Mouse (Mus musculus): ENCODE measurements at regions not wholly inside any gene's neighbourhood (a gene's known extent, or its start where the extent isn't known, plus 50 kb on each side); places are given as distances from the start of the nearest gene placed in this dataset.

DNA sequence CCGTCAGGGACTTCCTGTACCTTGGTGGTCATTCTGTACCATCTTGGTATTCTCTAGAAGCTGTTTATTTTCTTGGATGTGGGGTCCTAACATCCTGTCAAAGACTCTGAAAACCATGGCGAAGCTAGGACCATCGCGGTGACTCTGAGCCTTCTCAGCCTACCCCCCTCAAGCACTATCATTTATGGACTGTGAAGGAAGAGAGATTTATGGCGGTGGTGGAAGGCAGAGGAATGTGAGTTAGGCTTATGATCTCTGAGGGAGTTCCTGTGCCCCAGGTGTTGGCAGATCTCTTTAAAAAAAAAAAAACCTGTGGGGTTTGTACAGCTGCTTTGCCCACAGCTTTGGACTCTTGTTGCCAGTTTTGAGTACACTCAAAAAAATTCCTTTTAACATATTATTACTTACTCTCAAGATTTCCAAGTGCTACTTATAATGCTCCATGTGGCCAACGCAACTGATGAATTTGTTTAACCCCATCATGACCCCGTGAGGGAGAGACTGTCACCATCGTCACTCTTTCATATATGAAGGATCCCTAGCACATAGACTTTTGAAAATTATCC, 99.7 kb upstream of the Sel1l start:
- Histone ChIP-seq H3K36me3 (ENCODE audit: control insufficient read depth, insufficient read depth) (no peaks in the 10 kb centered on the region), H3K27me3 (ENCODE audit: control insufficient read depth, insufficient read depth, insufficient read length) (no peaks in the 10 kb centered on the region), H3K79me2 (ENCODE audit: control insufficient read depth, insufficient read depth) (no peaks in the 10 kb centered on the region), H3K4me2 (ENCODE audit: low read depth) (no peak overlapping the region), H3K4me3 (no peak overlapping the region), H3ac (ENCODE audit: control insufficient read depth, insufficient read length) (no peak overlapping the region)
- TF ChIP-seq REST (IDR thresholded peaks at IDR 0.05; ENCODE audit: insufficient read depth, insufficient read length) = no peak
- TF ChIP-seq USF1 (IDR thresholded peaks at IDR 0.05; ENCODE audit: low read depth) = no peak
- TF ChIP-seq TCF12 (IDR thresholded peaks at IDR 0.05; ENCODE audit: insufficient read depth, poor library complexity, severe bottlenecking) = no peak
- no peak for TF ChIP-seq E2F4 (IDR thresholded peaks at IDR 0.05; ENCODE audit: insufficient read depth)
- TF ChIP-seq MYOD1 (IDR thresholded peaks at IDR 0.05; ENCODE audit: control insufficient read depth in 1 of 3, insufficient read length in 2 of 3, low read depth in 2 of 3) = no peak
- TF ChIP-seq CEBPB (IDR thresholded peaks at IDR 0.05; ENCODE audit: insufficient read depth, poor library complexity, severe bottlenecking) = no peak
- TF ChIP-seq POLR2A (IDR thresholded peaks at IDR 0.05; ENCODE audit: insufficient read length, low read depth) = no peak
- TF ChIP-seq TCF3 (IDR thresholded peaks at IDR 0.05; ENCODE audit: insufficient read length, low read depth) = no peak
- no peak for TF ChIP-seq MAX (IDR thresholded peaks at IDR 0.05; ENCODE audit: low read depth)
- TF ChIP-seq MYOG (IDR thresholded peaks at IDR 0.05; ENCODE audit: control insufficient read depth in 1 of 3, insufficient read depth in 1 of 3, insufficient read length in 2 of 3, low read depth in 2 of 3) = no peak
- no peak for TF ChIP-seq SRF (IDR thresholded peaks at IDR 0.05; ENCODE audit: control insufficient read depth, insufficient read length, low read depth)
- TF ChIP-seq POLR2AphosphoS2 (IDR thresholded peaks at IDR 0.05; ENCODE audit: insufficient read length, low read depth) = no peak

DNA sequence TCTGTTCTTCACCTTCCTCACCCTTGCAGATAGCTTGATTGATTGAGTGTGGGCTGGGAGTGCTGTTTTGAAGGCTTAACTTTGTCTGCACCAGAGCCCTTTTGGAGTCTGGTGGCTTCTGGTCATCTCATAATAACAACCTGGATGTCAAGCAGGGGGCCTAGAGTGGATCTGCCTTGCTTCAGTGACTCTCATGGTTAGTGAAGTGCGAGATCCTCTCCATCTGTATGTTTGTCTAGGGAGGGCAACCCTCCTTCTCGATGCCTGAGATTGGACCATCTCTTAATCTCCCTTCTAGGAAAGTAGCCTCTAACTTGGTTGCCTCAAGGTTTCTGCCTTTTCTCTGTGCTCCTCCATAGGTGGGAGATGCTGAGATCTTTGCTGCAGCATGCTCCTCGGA, 99.0 kb upstream of the Sel1l start:
- H3ac ChIP-seq (ENCODE audit: control insufficient read depth, insufficient read length) = no peak overlapping the region
- H3K79me2 ChIP-seq (ENCODE audit: control insufficient read depth, insufficient read depth) = no peaks in the 10 kb centered on the region
- TF ChIP-seq USF1 (IDR thresholded peaks at IDR 0.05; ENCODE audit: low read depth) (no peak), TCF12 (IDR thresholded peaks at IDR 0.05; ENCODE audit: insufficient read depth, poor library complexity, severe bottlenecking) (no peak), MYOG (IDR thresholded peaks at IDR 0.05; ENCODE audit: control insufficient read depth in 1 of 3, insufficient read depth in 1 of 3, insufficient read length in 2 of 3, low read depth in 2 of 3) (no peak), MAX (IDR thresholded peaks at IDR 0.05; ENCODE audit: low read depth) (no peak), CEBPB (IDR thresholded peaks at IDR 0.05; ENCODE audit: insufficient read depth, poor library complexity, severe bottlenecking) (no peak), POLR2A (IDR thresholded peaks at IDR 0.05; ENCODE audit: insufficient read length, low read depth) (no peak), MYOD1 (IDR thresholded peaks at IDR 0.05; ENCODE audit: control insufficient read depth in 1 of 3, insufficient read length in 2 of 3, low read depth in 2 of 3) (no peak), E2F4 (IDR thresholded peaks at IDR 0.05; ENCODE audit: insufficient read depth) (no peak), REST (IDR thresholded peaks at IDR 0.05; ENCODE audit: insufficient read depth, insufficient read length) (no peak), SRF (IDR thresholded peaks at IDR 0.05; ENCODE audit: control insufficient read depth, insufficient read length, low read depth) (no peak), POLR2AphosphoS2 (IDR thresholded peaks at IDR 0.05; ENCODE audit: insufficient read length, low read depth) (no peak), TCF3 (IDR thresholded peaks at IDR 0.05; ENCODE audit: insufficient read length, low read depth) (no peak)
- H3K4me2 ChIP-seq (ENCODE audit: low read depth) = no peak overlapping the region
- H3K36me3 ChIP-seq (ENCODE audit: control insufficient read depth, insufficient read depth) = no peaks in the 10 kb centered on the region
- no peaks in the 10 kb centered on the region for H3K27me3 ChIP-seq (ENCODE audit: control insufficient read depth, insufficient read depth, insufficient read length)
- H3K4me3 ChIP-seq = no peak overlapping the region

DNA sequence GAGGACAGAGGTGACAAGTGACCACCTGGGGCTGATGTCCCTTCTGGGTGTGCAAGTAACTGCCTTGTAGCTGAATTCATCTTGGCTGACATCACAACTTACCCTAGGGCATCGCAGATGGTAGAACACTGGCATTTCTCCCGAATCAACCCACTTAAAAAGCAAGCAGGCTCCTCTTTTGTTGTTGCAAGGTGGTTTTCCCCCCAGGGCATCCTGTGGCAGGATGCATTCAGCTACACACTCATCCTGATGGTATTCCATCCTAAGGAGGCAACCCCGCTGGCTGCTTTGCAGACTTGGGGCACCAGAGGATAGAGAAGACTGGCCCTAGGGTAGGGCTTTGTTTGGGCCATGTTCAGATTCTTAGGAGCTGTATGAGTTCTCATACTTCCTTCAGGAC, 97.6 kb upstream of the Sel1l start:
- H3K36me3 ChIP-seq (ENCODE audit: control insufficient read depth, insufficient read depth) = no peaks in the 10 kb centered on the region
- no peaks in the 10 kb centered on the region for H3K27me3 ChIP-seq (ENCODE audit: control insufficient read depth, insufficient read depth, insufficient read length)
- no peak overlapping the region for H3K4me2 ChIP-seq (ENCODE audit: low read depth)
- no peak overlapping the region for H3ac ChIP-seq (ENCODE audit: control insufficient read depth, insufficient read length)
- H3K79me2 ChIP-seq (ENCODE audit: control insufficient read depth, insufficient read depth) = no peaks in the 10 kb centered on the region
- no peak for TF ChIP-seq MYOG (IDR thresholded peaks at IDR 0.05; ENCODE audit: control insufficient read depth in 1 of 3, insufficient read depth in 1 of 3, insufficient read length in 2 of 3, low read depth in 2 of 3)
- no peak for TF ChIP-seq USF1 (IDR thresholded peaks at IDR 0.05; ENCODE audit: low read depth)
- TF ChIP-seq MAX (IDR thresholded peaks at IDR 0.05; ENCODE audit: low read depth) = no peak
- no peak for TF ChIP-seq E2F4 (IDR thresholded peaks at IDR 0.05; ENCODE audit: insufficient read depth)
- TF ChIP-seq POLR2A (IDR thresholded peaks at IDR 0.05; ENCODE audit: insufficient read length, low read depth) = no peak
- TF ChIP-seq CEBPB (IDR thresholded peaks at IDR 0.05; ENCODE audit: insufficient read depth, poor library complexity, severe bottlenecking) = no peak
- no peak for TF ChIP-seq SRF (IDR thresholded peaks at IDR 0.05; ENCODE audit: control insufficient read depth, insufficient read length, low read depth)
- TF ChIP-seq TCF12 (IDR thresholded peaks at IDR 0.05; ENCODE audit: insufficient read depth, poor library complexity, severe bottlenecking) = no peak
- TF ChIP-seq POLR2AphosphoS2 (IDR thresholded peaks at IDR 0.05; ENCODE audit: insufficient read length, low read depth) = no peak
- no peak for TF ChIP-seq TCF3 (IDR thresholded peaks at IDR 0.05; ENCODE audit: insufficient read length, low read depth)
- TF ChIP-seq MYOD1 (IDR thresholded peaks at IDR 0.05; ENCODE audit: control insufficient read depth in 1 of 3, insufficient read length in 2 of 3, low read depth in 2 of 3) = no peak
- no peak for TF ChIP-seq REST (IDR thresholded peaks at IDR 0.05; ENCODE audit: insufficient read depth, insufficient read length)
- no peak overlapping the region for H3K4me3 ChIP-seq

DNA sequence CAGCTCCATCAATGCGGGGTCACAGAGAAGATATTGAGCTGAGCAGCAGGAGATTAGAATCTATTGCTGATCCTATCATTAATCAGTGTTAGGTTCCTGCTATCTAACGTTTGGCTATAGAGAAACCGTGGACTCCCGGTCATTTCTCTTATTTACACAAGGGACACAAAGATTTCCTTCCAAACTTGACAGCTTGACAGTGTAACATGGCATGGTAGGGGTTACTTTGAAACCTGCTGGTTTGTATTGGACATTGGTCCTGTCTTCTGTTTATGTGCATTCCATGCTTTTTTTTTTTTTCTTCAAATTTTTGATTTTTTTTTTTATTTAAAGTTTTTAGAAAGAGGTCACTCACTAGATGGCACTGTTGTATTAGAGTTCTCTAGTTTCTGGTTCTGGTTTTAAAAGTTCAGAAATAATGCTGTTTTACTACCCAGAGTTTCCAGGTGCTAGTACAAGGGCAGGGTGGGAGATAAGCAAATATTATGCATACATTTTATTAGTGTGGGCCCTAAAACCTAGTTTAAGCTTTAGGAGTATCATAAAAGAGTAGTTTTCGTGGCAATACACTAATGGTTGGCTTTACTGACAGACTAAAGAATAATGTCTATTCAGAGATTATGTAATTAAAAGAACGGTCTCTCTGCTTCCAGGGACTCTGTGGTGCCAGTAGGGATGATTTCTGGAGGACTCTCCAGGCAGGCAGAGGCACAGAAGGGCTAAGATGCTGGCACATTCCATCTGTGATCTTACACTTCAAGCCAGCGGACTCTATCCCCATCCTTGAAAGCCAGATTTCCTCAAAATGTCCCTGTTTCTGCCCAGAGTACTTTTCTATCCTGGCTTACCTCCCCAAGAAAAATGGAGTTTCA, 83.8 kb upstream of the Sel1l start:
- no peaks in the 10 kb centered on the region for H3K36me3 ChIP-seq (ENCODE audit: control insufficient read depth, insufficient read depth)
- H3K27me3 ChIP-seq (ENCODE audit: control insufficient read depth, insufficient read depth, insufficient read length) = no peaks in the 10 kb centered on the region
- no peak overlapping the region for H3ac ChIP-seq (ENCODE audit: control insufficient read depth, insufficient read length)
- H3K4me3 ChIP-seq = no peak overlapping the region
- no peaks in the 10 kb centered on the region for H3K79me2 ChIP-seq (ENCODE audit: control insufficient read depth, insufficient read depth)
- TF ChIP-seq MYOG (IDR thresholded peaks at IDR 0.05; ENCODE audit: control insufficient read depth in 1 of 3, insufficient read depth in 1 of 3, insufficient read length in 2 of 3, low read depth in 2 of 3) (no peak), TCF3 (IDR thresholded peaks at IDR 0.05; ENCODE audit: insufficient read length, low read depth) (no peak), TCF12 (IDR thresholded peaks at IDR 0.05; ENCODE audit: insufficient read depth, poor library complexity, severe bottlenecking) (no peak), POLR2AphosphoS2 (IDR thresholded peaks at IDR 0.05; ENCODE audit: insufficient read length, low read depth) (no peak), CEBPB (IDR thresholded peaks at IDR 0.05; ENCODE audit: insufficient read depth, poor library complexity, severe bottlenecking) (no peak), MYOD1 (IDR thresholded peaks at IDR 0.05; ENCODE audit: control insufficient read depth in 1 of 3, insufficient read length in 2 of 3, low read depth in 2 of 3) (no peak), SRF (IDR thresholded peaks at IDR 0.05; ENCODE audit: control insufficient read depth, insufficient read length, low read depth) (no peak), REST (IDR thresholded peaks at IDR 0.05; ENCODE audit: insufficient read depth, insufficient read length) (no peak), USF1 (IDR thresholded peaks at IDR 0.05; ENCODE audit: low read depth) (no peak), MAX (IDR thresholded peaks at IDR 0.05; ENCODE audit: low read depth) (no peak), E2F4 (IDR thresholded peaks at IDR 0.05; ENCODE audit: insufficient read depth) (no peak), POLR2A (IDR thresholded peaks at IDR 0.05; ENCODE audit: insufficient read length, low read depth) (no peak)
- no peak overlapping the region for H3K4me2 ChIP-seq (ENCODE audit: low read depth)
